Mouse (Mus musculus): ENCODE data around the gene Dnajb4. TPM values are rescaled to one million over a fixed set of nuclear protein-coding genes. Genes with fewer than 3 reads are reported as not detected.

The Dnajb4 gene
- total and polyA plus RNA-seq, 3 experiments = 10.7 to 14.6 TPM; not detected in 1

DNA sequence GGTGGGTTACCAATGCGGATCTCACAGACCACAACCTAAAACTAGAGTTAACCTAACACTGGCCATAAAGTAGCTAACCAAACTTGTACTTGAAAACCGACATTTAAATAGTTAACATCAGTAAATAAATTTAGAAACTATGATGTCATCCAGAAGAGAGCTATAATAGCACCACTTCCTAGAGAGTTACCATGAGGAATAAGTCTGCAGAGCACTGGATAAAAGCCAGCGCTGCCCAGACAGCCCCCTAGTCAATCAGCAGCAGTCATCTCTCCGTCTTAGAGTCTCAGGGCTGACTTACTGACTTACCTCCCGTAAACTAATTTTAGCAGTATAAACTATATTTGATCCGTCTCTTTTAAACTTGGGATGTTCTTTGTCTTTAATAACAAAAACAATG, 24.0 kb downstream of the Dnajb4 start:
- Histone ChIP-seq H3K36me3 (ENCODE audit: control insufficient read depth in 1 of 2, insufficient read depth in 2 of 2, low read length in 2 of 2) (peaks cover 3 to 25% of the 10 kb centered on the region in 2 experiments), H3K9ac (ENCODE audit: control insufficient read depth, low read depth, low read length, poor library complexity, severe bottlenecking) (no peak overlapping the region), H3K4me1 (ENCODE audit: control insufficient read depth in 1 of 2, insufficient read depth in 2 of 2, low read length in 2 of 2) (peaks cover 0 to 6% of the 10 kb centered on the region in 2 experiments; a peak in 1 of 4 replicates), H3K4me3 (ENCODE audit: control insufficient read depth in 1 of 2, insufficient read depth in 1 of 2, low read depth in 2 of 2, low read length in 2 of 2) (no peak overlapping the region), H3K27me3 (ENCODE audit: control insufficient read depth in 1 of 2, insufficient read depth in 2 of 2, low read length in 2 of 2) (no peaks in the 10 kb centered on the region), H3K9me3 (replicated peaks; ENCODE audit: insufficient read depth, low read length) (no peaks in the 10 kb centered on the region), H3K79me2 (ENCODE audit: control insufficient read depth, insufficient read depth, low read length, poor library complexity) (peaks cover 31% of the 10 kb centered on the region), H3K27ac (ENCODE audit: control insufficient read depth, low read depth, low read length) (no peak overlapping the region)
- TF ChIP-seq KAT2A (conservative IDR thresholded peaks at IDR 0.05; ENCODE audit: low read depth, low read length) (no peak), TBP (IDR thresholded peaks at IDR 0.05; ENCODE audit: low read depth, low read length) (no peak), MYC (IDR thresholded peaks at IDR 0.05; ENCODE audit: low read depth, low read length) (no peak), GATA1 (IDR thresholded peaks at IDR 0.05; ENCODE audit: low read depth, low read length) (no peak), TAL1 (IDR thresholded peaks at IDR 0.05; ENCODE audit: low read length) (no peak), TCF12 (IDR thresholded peaks at IDR 0.05; ENCODE audit: low read depth, low read length) (no peak), MAFK (IDR thresholded peaks at IDR 0.05; ENCODE audit: borderline replicate concordance, low read depth, low read length) (no peak), ZC3H11A (IDR thresholded peaks at IDR 0.05; ENCODE audit: low read depth, low read length) (no peak), HCFC1 (IDR thresholded peaks at IDR 0.05; ENCODE audit: low read depth, low read length) (no peak), E2F4 (IDR thresholded peaks at IDR 0.05; ENCODE audit: borderline replicate concordance, low read depth, low read length) (no peak), ZMIZ1 (IDR thresholded peaks at IDR 0.05; ENCODE audit: low read depth, low read length) (no peak), USF1 (IDR thresholded peaks at IDR 0.05; ENCODE audit: low read depth, low read length) (no peak), MXI1 (IDR thresholded peaks at IDR 0.05; ENCODE audit: low read depth, low read length) (no peak), CHD2 (IDR thresholded peaks at IDR 0.05; ENCODE audit: low read length) (no peak), MYB (IDR thresholded peaks at IDR 0.05; ENCODE audit: low read depth, low read length) (no peak), GABPA (IDR thresholded peaks at IDR 0.05; ENCODE audit: low read depth, low read length) (no peak), NELFE (IDR thresholded peaks at IDR 0.05; ENCODE audit: low read depth, low read length) (no peak)
- DNase-seq (ENCODE audit: low read depth, low spot score) = no peak

DNA sequence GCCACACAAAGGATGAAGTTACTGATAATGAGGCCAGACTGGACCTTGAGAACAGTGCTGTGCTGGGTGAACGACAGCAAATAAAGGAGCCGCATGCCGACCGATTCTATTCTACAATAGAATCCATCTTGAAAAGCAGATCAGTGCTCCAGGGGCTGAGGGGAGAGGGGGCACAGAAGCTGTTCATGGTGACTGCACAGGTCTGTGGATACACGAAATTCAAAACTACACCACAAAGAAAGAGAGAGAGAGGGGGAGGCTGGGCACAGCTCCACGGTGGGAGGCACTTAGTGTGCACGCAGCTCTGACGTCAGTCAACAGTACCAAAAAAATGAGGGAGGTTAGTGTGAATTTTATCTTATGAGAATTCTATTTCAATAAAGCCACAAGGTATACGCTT, 26.6 kb downstream of the Dnajb4 start:
- H3K36me3 ChIP-seq (ENCODE audit: control insufficient read depth in 1 of 2, insufficient read depth in 2 of 2, low read length in 2 of 2) = peaks cover 3 to 4% of the 10 kb centered on the region in 2 experiments
- H3K9ac ChIP-seq (ENCODE audit: control insufficient read depth, low read depth, low read length, poor library complexity, severe bottlenecking) = no peak overlapping the region
- no peak overlapping the region for H3K27ac ChIP-seq (ENCODE audit: control insufficient read depth, low read depth, low read length)
- TF ChIP-seq TAL1 (IDR thresholded peaks at IDR 0.05; ENCODE audit: low read length) = no peak
- no peak for TF ChIP-seq RCOR1 (IDR thresholded peaks at IDR 0.05; ENCODE audit: low read depth, low read length)
- no peak for TF ChIP-seq ZNF384 (IDR thresholded peaks at IDR 0.05; ENCODE audit: low read depth, low read length)
- no peak for TF ChIP-seq SMC3 (IDR thresholded peaks at IDR 0.05; ENCODE audit: low read depth, low read length)
- no peak for TF ChIP-seq RAD21 (IDR thresholded peaks at IDR 0.05; ENCODE audit: low read depth, low read length)
- TF ChIP-seq GABPA (IDR thresholded peaks at IDR 0.05; ENCODE audit: low read depth, low read length) = no peak
- no peak for TF ChIP-seq UBTF (IDR thresholded peaks at IDR 0.05; ENCODE audit: borderline replicate concordance, insufficient read depth, low read depth, low read length)
- TF ChIP-seq NELFE (IDR thresholded peaks at IDR 0.05; ENCODE audit: low read depth, low read length) = no peak
- TF ChIP-seq NRF1 (IDR thresholded peaks at IDR 0.05; ENCODE audit: insufficient read depth, low read depth, low read length, poor library complexity, severe bottlenecking) = no peak
- no peak for TF ChIP-seq MXI1 (IDR thresholded peaks at IDR 0.05; ENCODE audit: low read depth, low read length)
- TF ChIP-seq POLR2AphosphoS5 (IDR thresholded peaks at IDR 0.05; ENCODE audit: borderline replicate concordance, low read depth, low read length) = no peak
- no peak for TF ChIP-seq MAZ (IDR thresholded peaks at IDR 0.05; ENCODE audit: low read depth, low read length)
- no peak for TF ChIP-seq GATA1 (IDR thresholded peaks at IDR 0.05; ENCODE audit: low read depth, low read length)
- no peak for TF ChIP-seq E2F4 (IDR thresholded peaks at IDR 0.05; ENCODE audit: borderline replicate concordance, low read depth, low read length)
- no peaks in the 10 kb centered on the region for H3K9me3 ChIP-seq (replicated peaks; ENCODE audit: insufficient read depth, low read length)
- no peak overlapping the region for H3K4me3 ChIP-seq (ENCODE audit: control insufficient read depth in 1 of 2, insufficient read depth in 1 of 2, low read depth in 2 of 2, low read length in 2 of 2)
- no peaks in the 10 kb centered on the region for H3K27me3 ChIP-seq (ENCODE audit: control insufficient read depth in 1 of 2, insufficient read depth in 2 of 2, low read length in 2 of 2)
- H3K4me1 ChIP-seq (ENCODE audit: control insufficient read depth in 1 of 2, insufficient read depth in 2 of 2, low read length in 2 of 2) = peaks cover 0 to under 1% of the 10 kb centered on the region in 2 experiments; a peak in 1 of 4 replicates
- no peak for DNase-seq (ENCODE audit: low read depth, low spot score)
- H3K79me2 ChIP-seq (ENCODE audit: control insufficient read depth, insufficient read depth, low read length, poor library complexity) = peaks cover 11% of the 10 kb centered on the region
